Mouse (Mus musculus) spleen, postnatal 4 days (tissue): ENCODE measurements at regions not wholly inside any gene's neighbourhood (a gene's known extent, or its start where the extent isn't known, plus 50 kb on each side); places are given as distances from the start of the nearest gene placed in this dataset.

Experiments used
- DNase-seq, 2 experiments: peaks; one replicate each; pipeline ENCODE4 v3.0.0; 2022; ENCODE audit warnings: low spot score in 2 of 2

GRCm38 (mm10) chr14:24997786-24998509 lies 461.0 kb upstream of the Zmiz1 start:
- DNase-seq: no peak

GRCm38 (mm10) chr14:24999008-24999572 lies 459.9 kb upstream of the Zmiz1 start:
- no peak for DNase-seq

DNA sequence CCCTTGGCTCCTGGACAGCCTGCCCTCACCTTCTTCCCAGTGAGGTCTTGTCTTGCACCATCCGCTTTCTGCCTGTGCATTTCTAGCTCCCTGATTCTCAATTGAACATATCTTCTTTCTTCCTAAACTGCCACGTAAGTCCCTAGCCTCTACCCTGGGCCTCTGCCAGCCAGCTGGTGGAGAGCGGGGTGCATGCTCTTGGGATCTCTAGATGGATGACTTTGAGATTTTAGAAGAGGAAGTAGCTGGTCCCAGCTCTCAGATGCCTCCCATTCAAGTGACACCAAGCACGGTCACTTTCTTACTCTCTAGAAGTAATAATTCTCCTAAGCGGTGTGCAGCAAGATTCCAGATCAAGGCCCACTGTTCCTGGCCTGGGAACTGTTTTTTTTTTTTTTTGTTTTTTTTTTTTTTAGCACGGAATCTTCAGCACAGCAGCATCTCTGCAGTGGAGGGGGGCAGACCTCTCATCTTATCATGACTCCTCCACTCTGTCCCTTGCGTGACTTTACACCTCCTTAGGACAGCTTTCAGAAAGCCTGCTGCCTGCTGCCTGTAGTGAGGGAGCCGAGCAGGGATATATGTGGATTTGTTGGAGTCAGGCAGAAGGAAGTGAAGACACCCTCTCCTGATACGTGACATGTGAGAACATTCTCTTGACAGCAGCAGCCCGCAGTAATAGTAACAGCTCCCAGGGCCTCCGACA lies 453.6 kb upstream of the Zmiz1 start:
- DNase-seq: no peak

DNA sequence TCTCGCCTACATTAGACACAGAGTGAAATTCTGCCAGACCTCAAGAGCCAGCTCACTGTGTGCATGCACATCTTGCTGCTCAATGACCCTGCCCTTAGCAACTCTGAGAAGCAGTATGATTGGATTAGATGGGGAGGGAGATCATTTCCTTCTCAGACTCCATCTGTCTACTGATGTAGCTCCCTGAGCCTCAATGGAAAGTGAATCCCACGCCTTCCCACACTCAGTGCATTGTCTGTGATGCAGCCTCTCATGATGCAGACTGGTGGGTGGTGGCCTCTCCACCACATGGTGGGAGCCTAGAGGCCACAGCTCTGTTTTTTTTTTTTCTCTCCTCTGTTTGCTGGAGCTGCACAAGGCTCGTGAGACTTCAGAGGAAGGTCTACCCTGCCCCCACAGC lies 447.1 kb upstream of the Zmiz1 start:
- no peak for DNase-seq

GRCm38 (mm10) chr14:25015288-25016238 lies 443.4 kb upstream of the Zmiz1 start:
- no peak for DNase-seq

GRCm38 (mm10) chr14:25017860-25018259 lies 441.1 kb upstream of the Zmiz1 start:
- DNase-seq: no peak

GRCm38 (mm10) chr14:25019306-25019905 lies 439.6 kb upstream of the Zmiz1 start:
- no peak for DNase-seq

GRCm38 (mm10) chr14:25022523-25023269 lies 436.3 kb upstream of the Zmiz1 start:
- no peak for DNase-seq

- DNase-seq: no peak
These were observed 435.6 kb upstream of the Zmiz1 start for GRCm38 (mm10) chr14:25023270-25023800.

DNA sequence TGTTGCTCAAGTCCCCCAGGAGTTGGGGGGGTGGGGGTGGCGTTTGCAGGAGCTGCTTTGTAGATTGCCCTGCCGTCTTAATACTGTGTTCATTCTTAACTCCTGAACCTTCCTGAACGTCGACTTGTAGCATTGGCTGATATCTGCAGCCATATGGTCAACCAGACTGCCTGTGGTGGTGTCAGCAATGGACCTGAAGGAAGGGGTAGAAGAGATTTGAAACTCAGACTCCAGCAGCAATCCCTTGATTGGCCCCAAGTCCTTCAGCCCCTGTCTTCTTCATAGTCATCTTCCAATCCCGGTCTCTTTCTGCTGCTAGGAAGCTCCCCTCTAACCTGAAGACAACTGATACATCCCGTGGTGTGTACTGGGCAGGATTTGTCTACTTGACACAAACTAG lies 433.9 kb upstream of the Zmiz1 start:
- DNase-seq: no peak

- no peak for DNase-seq
These were observed 431.9 kb upstream of the Zmiz1 start for GRCm38 (mm10) chr14:25027076-25027475.

DNA sequence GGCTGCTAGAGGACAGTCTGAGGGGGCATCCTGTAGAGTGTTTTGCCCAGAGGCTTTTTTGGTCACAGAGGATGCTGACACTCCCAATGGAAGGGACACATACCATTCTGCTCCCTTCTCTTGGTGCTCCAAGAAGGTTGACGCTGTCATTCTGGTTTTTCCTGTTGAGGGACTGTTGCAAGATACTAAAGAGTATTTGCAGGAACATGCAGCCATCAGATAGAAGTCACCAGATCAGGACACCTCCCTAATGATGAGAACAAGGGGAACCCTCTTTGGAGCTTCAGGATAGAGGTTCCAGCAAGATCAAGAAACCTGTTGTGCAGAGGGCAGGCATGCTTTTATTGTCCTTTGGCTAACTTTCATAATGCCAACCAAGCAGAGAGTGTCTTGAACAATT lies 431.1 kb upstream of the Zmiz1 start:
- no peak for DNase-seq

DNA sequence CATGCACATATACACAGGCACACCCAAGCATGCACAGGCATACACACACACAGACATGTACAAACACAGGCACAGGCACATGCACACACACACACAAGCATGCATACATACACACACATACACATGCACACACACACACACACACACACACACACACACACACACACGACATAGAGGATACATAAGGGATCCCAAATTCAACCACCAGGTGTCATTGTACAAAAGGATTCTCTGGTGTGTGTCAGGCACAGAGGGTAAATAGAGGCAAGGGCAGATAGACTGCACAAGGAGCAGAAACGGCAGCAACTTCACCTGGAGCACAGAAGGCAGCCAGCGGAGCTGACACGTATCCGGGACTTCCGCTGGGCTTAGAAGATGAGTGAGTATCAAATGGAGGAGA lies 428.1 kb upstream of the Zmiz1 start:
- DNase-seq: no peak

DNA sequence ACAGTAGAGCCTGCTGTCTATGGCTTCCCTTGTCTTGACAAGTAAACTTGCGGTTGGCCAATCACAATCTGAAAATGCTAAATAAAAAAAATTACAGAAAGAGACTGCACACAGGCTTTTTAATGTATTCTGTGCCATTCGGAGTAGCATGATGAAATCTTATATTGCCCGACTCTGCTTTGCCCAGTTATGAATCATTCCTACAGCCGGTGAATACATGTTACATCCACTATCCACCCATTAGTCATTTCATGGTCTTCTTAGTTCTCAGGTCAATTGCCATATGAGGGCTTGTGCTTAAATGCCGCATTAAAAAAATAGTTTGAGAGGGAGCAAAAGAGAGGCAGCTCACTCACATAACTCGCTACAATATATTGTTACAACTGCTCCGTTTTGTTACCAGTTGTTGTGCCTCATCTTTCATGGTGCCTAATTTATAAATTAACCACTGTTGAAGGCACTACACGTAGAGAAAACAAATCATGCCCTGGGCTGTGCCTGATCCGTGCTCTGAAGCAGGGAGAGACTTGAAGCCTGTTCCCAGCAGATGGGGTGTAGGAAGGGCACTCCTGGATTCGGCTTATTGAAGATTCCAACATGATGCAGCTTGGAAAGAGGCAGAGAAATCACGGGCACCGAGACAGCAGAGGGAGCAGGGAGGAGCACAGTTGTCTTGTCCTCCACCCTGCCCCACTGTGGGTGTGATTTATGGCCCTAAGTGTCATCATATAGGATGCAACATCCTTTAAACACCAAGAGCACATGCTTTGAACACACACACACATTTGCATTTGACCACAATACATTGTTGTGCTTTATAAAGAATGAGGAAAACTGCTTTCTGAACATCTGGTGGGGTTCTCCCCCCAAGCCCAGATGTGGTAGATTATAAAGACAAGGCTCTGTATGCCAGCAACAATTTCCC lies 427.0 kb upstream of the Zmiz1 start:
- DNase-seq: no peak

- DNase-seq: no peak
These were observed 426.1 kb upstream of the Zmiz1 start for GRCm38 (mm10) chr14:25032899-25033298.

DNA sequence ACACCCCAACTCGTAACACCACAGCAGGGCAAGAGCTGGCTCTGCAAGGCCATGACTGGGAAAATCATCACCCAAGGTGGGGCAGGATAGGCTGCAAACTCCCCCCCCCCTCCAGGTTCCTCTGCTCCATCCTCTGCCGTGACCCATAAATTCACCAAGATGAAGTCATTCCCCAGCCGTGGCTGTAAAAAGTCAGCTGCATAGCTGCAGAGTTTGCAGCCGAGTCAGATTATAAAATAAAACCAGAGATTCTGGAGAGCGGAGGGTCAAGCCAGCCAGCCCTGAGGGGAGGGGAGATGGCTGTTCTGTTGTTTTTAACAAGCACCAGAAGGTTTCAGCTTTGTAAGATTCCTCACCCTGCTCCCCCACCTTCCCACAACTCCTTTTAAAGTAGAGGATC lies 416.7 kb upstream of the Zmiz1 start:
- no peak for DNase-seq

- no peak for DNase-seq
These were observed 414.9 kb upstream of the Zmiz1 start for GRCm38 (mm10) chr14:25044106-25044505.

DNA sequence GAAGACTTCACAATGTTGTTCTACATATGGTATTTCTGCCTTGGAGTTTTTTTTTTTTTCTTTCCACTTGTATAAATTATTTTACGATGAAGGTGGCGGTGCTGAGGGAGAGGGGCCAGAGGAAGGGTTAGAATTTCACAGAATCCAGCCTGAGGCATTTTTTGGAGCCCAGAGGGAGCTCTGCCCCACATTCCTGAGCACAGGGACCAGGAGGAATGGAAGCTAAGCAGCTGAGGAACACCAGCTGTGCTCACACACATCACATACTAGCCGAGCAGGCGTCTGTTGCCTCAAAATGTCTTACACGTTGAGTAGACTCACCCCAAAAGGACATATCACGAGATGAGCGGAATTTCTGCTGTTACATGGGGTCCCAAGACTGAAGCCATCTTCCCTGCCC lies 414.1 kb upstream of the Zmiz1 start:
- no peak for DNase-seq

GRCm38 (mm10) chr14:25050674-25051251 lies 408.2 kb upstream of the Zmiz1 start:
- no peak for DNase-seq
